Mouse (Mus musculus): ENCODE results near the gene Vps37c. TPM values are rescaled to one million over a fixed set of nuclear protein-coding genes. Genes with fewer than 3 reads are reported as not detected.

The Vps37c gene
- polyA plus RNA-seq, 1 experiment from 2014 or later: 31.1 TPM

DNA sequence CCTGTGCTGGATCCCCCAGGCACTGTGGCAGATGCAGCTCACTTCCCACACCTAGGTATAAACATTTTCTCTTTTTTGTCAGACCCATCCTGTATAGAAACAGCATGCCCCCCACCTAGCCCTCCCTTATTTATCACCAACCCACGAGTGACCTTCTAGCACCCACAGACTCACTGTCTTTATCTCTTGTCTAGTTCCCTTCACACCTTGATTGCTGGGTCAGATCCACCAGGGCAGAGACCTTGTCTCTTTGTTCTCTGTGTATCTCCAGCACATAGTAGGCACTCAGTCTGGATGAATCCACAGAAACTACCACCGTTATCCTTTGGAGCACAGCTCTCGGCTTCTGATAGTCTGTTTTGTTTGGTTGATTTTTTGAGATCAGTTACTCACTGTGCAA is 46.5 kb downstream of the Vps37c start:
- no peaks in the 10 kb centered on the region for H3K9me3 ChIP-seq (ENCODE audit: control insufficient read depth, low read length)
- no peaks in the 10 kb centered on the region for H3K4me1 ChIP-seq (replicated peaks; ENCODE audit: control insufficient read depth, insufficient read depth, low read length)
- H3K36me3 ChIP-seq (ENCODE audit: control insufficient read depth, insufficient read depth, low read length): no peaks in the 10 kb centered on the region
- H3K27me3 ChIP-seq (replicated peaks; ENCODE audit: control insufficient read depth, insufficient read depth, low read length): no peaks in the 10 kb centered on the region
- H3K9ac ChIP-seq (ENCODE audit: low read length): no peak overlapping the region
- no peak overlapping the region for H3K4me2 ChIP-seq (ENCODE audit: low read length)
- no peak overlapping the region for H3K4me3 ChIP-seq (ENCODE audit: low read depth, low read length)
- no peak for ATAC-seq (replicated peaks; ENCODE audit: low FRiP score, low TSS enrichment, low read depth)
- DNase-seq (ENCODE audit: low spot score): no peak
- no peak overlapping the region for H3K27ac ChIP-seq (ENCODE audit: low read depth)
- 65% methylated on average over 3 of the region's 3 CpGs for WGBS

- 92% methylated on average over 7 of the region's 7 CpGs for WGBS
- H3K36me3 ChIP-seq (ENCODE audit: control insufficient read depth, insufficient read depth, low read length): no peaks in the 10 kb centered on the region
- no peak for DNase-seq (ENCODE audit: low spot score)
- H3K4me1 ChIP-seq (replicated peaks; ENCODE audit: control insufficient read depth, insufficient read depth, low read length): no peaks in the 10 kb centered on the region
- H3K9ac ChIP-seq (ENCODE audit: low read length): no peak overlapping the region
- no peaks in the 10 kb centered on the region for H3K27me3 ChIP-seq (replicated peaks; ENCODE audit: control insufficient read depth, insufficient read depth, low read length)
- no peak overlapping the region for H3K27ac ChIP-seq (ENCODE audit: low read depth)
- H3K4me3 ChIP-seq (ENCODE audit: low read depth, low read length): no peak overlapping the region
- ATAC-seq (replicated peaks; ENCODE audit: low FRiP score, low TSS enrichment, low read depth): no peak
- no peak overlapping the region for H3K4me2 ChIP-seq (ENCODE audit: low read length)
- H3K9me3 ChIP-seq (ENCODE audit: control insufficient read depth, low read length): no peaks in the 10 kb centered on the region
These were observed 47.3 kb downstream of the Vps37c start for GRCm38 (mm10) chr19:10735861-10736260.

DNA sequence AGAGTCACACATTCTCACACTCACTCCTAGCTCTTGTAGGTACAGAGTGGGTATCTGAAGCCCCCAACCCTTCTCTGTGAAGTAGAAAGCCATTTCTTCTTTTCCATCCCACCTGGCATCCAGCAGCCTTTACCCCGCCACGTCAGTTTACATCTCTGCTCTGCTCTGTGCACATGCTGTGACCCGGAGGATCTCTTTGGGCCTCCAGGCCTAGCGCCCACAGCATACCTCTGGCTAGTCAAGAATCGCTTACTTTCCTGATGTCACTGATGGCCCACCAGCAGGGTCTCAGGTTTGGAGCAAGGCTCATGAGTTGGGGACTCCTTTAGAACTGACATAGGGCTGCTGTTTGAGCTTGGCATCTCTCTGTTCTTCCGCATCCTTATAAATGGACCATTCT is 49.5 kb downstream of the Vps37c start:
- no peak for DNase-seq (ENCODE audit: low spot score)
- no peak overlapping the region for H3K4me2 ChIP-seq (ENCODE audit: low read length)

DNA sequence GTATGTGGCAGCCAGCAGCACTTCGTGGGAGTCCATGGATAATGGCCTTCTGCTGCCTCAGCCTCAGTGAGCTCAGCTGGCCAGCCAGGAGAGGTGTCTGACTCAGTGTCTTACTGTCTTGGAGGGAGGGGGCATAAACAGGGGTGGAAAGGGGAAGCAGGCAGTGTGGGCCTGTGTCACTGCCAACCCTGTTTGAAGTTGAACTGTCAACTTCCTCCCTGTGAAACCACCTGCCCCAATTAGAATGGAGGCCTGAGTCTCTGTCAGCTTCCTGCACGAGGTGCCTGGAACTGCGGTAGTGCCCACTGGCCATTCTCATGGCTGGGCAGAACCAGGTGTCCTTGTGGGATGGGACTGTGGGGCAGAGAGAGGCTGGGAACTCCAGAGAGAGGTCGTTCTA is 50.3 kb downstream of the Vps37c start, which contains the start of gene Cd5:
TSS of gene Cd5 (minus strand) at position 192 of the 400 bp plus-strand sequence.
- Histone ChIP-seq H3K27ac (ENCODE audit: low read depth) (no peak within 1 kb of the TSS), H3K4me3 (ENCODE audit: low read depth, low read length) (no peak within 1 kb of the TSS), H3K27me3 (replicated peaks; ENCODE audit: control insufficient read depth, insufficient read depth, low read length) (no peaks in the 10 kb centered on the region), H3K9me3 (ENCODE audit: control insufficient read depth, low read length) (no peaks in the 10 kb centered on the region), H3K36me3 (ENCODE audit: control insufficient read depth, insufficient read depth, low read length) (no peaks in the 10 kb centered on the region), H3K4me2 (ENCODE audit: low read length) (no peak within 1 kb of the TSS), H3K9ac (ENCODE audit: low read length) (no peak within 1 kb of the TSS), H3K4me1 (replicated peaks; ENCODE audit: control insufficient read depth, insufficient read depth, low read length) (no peaks in the 10 kb centered on the region)
- WGBS: 71% methylated on average over 4 of the region's 4 CpGs
- no peak for DNase-seq (ENCODE audit: low spot score)
- no peak for ATAC-seq (replicated peaks; ENCODE audit: low FRiP score, low TSS enrichment, low read depth)

More for the DNA sequence above, 49.5 kb downstream of the Vps37c start:
- ATAC-seq (replicated peaks; ENCODE audit: low FRiP score, low TSS enrichment, low read depth): no peak
- Histone ChIP-seq H3K36me3 (ENCODE audit: control insufficient read depth, insufficient read depth, low read length) (no peaks in the 10 kb centered on the region), H3K27me3 (replicated peaks; ENCODE audit: control insufficient read depth, insufficient read depth, low read length) (no peaks in the 10 kb centered on the region), H3K9ac (ENCODE audit: low read length) (no peak overlapping the region), H3K27ac (ENCODE audit: low read depth) (no peak overlapping the region), H3K9me3 (ENCODE audit: control insufficient read depth, low read length) (no peaks in the 10 kb centered on the region), H3K4me1 (replicated peaks; ENCODE audit: control insufficient read depth, insufficient read depth, low read length) (no peaks in the 10 kb centered on the region), H3K4me3 (ENCODE audit: low read depth, low read length) (no peak overlapping the region)
- 89% methylated on average over 6 of the region's 6 CpGs for WGBS

DNA sequence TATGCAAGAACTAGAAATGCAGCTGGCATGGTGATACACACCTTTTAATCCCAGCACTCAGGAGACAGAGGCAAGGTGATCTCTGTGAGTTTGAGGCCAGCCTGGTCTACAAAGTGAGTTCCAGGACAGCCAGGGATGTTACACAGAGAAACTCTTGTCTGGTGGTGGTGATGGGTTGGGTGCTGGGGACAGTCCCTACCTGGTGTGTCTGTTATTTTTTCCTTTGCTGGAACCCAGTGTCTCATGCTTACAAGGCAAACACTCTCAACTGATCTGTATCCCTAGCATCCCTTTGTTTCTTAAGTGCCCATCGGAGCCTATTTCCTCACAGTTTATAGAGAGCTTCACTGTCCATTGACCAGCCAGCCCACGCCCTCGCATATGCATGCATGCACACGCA is 51.4 kb downstream of the Vps37c start:
- WGBS: 80% methylated on average over 4 of the region's 4 CpGs
- Histone ChIP-seq H3K36me3 (ENCODE audit: control insufficient read depth, insufficient read depth, low read length) (no peaks in the 10 kb centered on the region), H3K4me2 (ENCODE audit: low read length) (no peak overlapping the region), H3K9me3 (ENCODE audit: control insufficient read depth, low read length) (no peaks in the 10 kb centered on the region), H3K4me1 (replicated peaks; ENCODE audit: control insufficient read depth, insufficient read depth, low read length) (no peaks in the 10 kb centered on the region), H3K9ac (ENCODE audit: low read length) (no peak overlapping the region), H3K27me3 (replicated peaks; ENCODE audit: control insufficient read depth, insufficient read depth, low read length) (no peaks in the 10 kb centered on the region), H3K4me3 (ENCODE audit: low read depth, low read length) (no peak overlapping the region), H3K27ac (ENCODE audit: low read depth) (no peak overlapping the region)
- no peak for ATAC-seq (replicated peaks; ENCODE audit: low FRiP score, low TSS enrichment, low read depth)
- DNase-seq (ENCODE audit: low spot score): no peak

GRCm38 (mm10) chr19:10740641-10741440 is 52.3 kb downstream of the Vps37c start:
- no peak overlapping the region for H3K4me3 ChIP-seq (ENCODE audit: low read depth, low read length)
- H3K9me3 ChIP-seq (ENCODE audit: control insufficient read depth, low read length): no peaks in the 10 kb centered on the region
- H3K9ac ChIP-seq (ENCODE audit: low read length): no peak overlapping the region
- H3K36me3 ChIP-seq (ENCODE audit: control insufficient read depth, insufficient read depth, low read length): no peaks in the 10 kb centered on the region
- no peaks in the 10 kb centered on the region for H3K4me1 ChIP-seq (replicated peaks; ENCODE audit: control insufficient read depth, insufficient read depth, low read length)
- H3K4me2 ChIP-seq (ENCODE audit: low read length): no peak overlapping the region
- no peaks in the 10 kb centered on the region for H3K27me3 ChIP-seq (replicated peaks; ENCODE audit: control insufficient read depth, insufficient read depth, low read length)
- 32% methylated on average over 11 of the region's 11 CpGs for WGBS
- no peak overlapping the region for H3K27ac ChIP-seq (ENCODE audit: low read depth)
- DNase-seq (ENCODE audit: low spot score): no peak
- no peak for ATAC-seq (replicated peaks; ENCODE audit: low FRiP score, low TSS enrichment, low read depth)

- WGBS: 86% methylated on average over 6 of the region's 6 CpGs
- DNase-seq (ENCODE audit: low spot score): no peak
- Histone ChIP-seq H3K4me2 (ENCODE audit: low read length) (no peak overlapping the region), H3K9me3 (ENCODE audit: control insufficient read depth, low read length) (no peaks in the 10 kb centered on the region), H3K27me3 (replicated peaks; ENCODE audit: control insufficient read depth, insufficient read depth, low read length) (no peaks in the 10 kb centered on the region), H3K36me3 (ENCODE audit: control insufficient read depth, insufficient read depth, low read length) (no peaks in the 10 kb centered on the region), H3K27ac (ENCODE audit: low read depth) (no peak overlapping the region), H3K9ac (ENCODE audit: low read length) (no peak overlapping the region), H3K4me1 (replicated peaks; ENCODE audit: control insufficient read depth, insufficient read depth, low read length) (no peaks in the 10 kb centered on the region), H3K4me3 (ENCODE audit: low read depth, low read length) (no peak overlapping the region)
- no peak for ATAC-seq (replicated peaks; ENCODE audit: low FRiP score, low TSS enrichment, low read depth)
These were observed 53.6 kb downstream of the Vps37c start for GRCm38 (mm10) chr19:10742145-10742544.

DNA sequence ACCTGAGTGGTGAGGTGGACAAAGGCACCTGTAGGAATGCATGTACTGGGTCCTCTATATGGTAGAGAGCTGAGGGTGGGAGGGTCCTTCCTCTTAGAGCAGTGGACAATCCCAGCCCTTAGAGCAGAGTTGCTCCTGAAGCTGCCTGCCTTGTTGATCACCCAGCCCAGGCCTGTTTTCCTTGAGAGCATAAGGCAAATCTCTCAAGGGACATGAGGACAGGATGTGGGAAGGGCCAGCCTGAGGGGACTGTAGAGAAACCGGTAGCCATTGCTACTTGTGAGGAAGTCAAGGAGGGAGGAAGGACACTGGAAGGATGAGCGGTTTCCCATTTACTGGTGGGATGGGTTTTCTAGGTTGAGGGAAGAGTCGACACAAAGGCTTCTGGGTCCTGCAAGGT is 54.0 kb downstream of the Vps37c start:
- Histone ChIP-seq H3K27ac (ENCODE audit: low read depth) (no peak overlapping the region), H3K9ac (ENCODE audit: low read length) (no peak overlapping the region), H3K4me2 (ENCODE audit: low read length) (no peak overlapping the region), H3K4me1 (replicated peaks; ENCODE audit: control insufficient read depth, insufficient read depth, low read length) (no peaks in the 10 kb centered on the region), H3K9me3 (ENCODE audit: control insufficient read depth, low read length) (no peaks in the 10 kb centered on the region), H3K36me3 (ENCODE audit: control insufficient read depth, insufficient read depth, low read length) (no peaks in the 10 kb centered on the region), H3K27me3 (replicated peaks; ENCODE audit: control insufficient read depth, insufficient read depth, low read length) (no peaks in the 10 kb centered on the region), H3K4me3 (ENCODE audit: low read depth, low read length) (no peak overlapping the region)
- 63% methylated on average over 3 of the region's 3 CpGs for WGBS
- no peak for ATAC-seq (replicated peaks; ENCODE audit: low FRiP score, low TSS enrichment, low read depth)
- no peak for DNase-seq (ENCODE audit: low spot score)

DNA sequence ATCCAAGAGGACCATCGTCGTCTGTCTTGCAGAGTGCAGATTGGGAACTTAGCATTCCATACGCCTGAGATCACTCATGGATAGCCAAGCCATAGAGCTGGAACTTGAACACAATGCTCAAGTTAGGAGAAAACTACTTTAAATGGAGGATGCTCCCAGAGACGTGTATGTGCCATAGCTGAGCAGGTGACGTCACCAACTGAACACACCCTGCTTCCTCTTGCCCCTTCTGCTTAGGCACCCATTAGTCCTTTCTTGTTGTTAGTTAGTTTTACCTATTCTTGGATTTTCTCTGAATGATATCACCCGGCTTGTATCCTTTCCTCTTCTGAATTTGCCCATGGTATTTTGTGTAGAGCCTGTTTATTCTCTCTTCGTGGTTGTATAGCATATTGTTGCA is 58.6 kb downstream of the Vps37c start:
- Histone ChIP-seq H3K36me3 (ENCODE audit: control insufficient read depth, insufficient read depth, low read length) (no peaks in the 10 kb centered on the region), H3K9ac (ENCODE audit: low read length) (no peak overlapping the region), H3K27me3 (replicated peaks; ENCODE audit: control insufficient read depth, insufficient read depth, low read length) (no peaks in the 10 kb centered on the region), H3K4me2 (ENCODE audit: low read length) (no peak overlapping the region), H3K4me1 (replicated peaks; ENCODE audit: control insufficient read depth, insufficient read depth, low read length) (no peaks in the 10 kb centered on the region), H3K27ac (ENCODE audit: low read depth) (no peak overlapping the region), H3K9me3 (ENCODE audit: control insufficient read depth, low read length) (no peaks in the 10 kb centered on the region), H3K4me3 (ENCODE audit: low read depth, low read length) (no peak overlapping the region)
- DNase-seq (ENCODE audit: low spot score): no peak
- ATAC-seq (replicated peaks; ENCODE audit: low FRiP score, low TSS enrichment, low read depth): no peak
- 72% methylated on average over 7 of the region's 7 CpGs for WGBS
